Mouse (Mus musculus): ENCODE data around the gene Unkl. TPM values are rescaled to one million over a fixed set of nuclear protein-coding genes. Genes with fewer than 3 reads are reported as not detected.

Gene Unkl
- total RNA-seq, 1 experiment = 14.8 TPM

GRCm38 (mm10) chr17:25257804-25258261, 69.6 kb downstream of the Unkl start:
- TF ChIP-seq MAFK (IDR thresholded peaks at IDR 0.05; ENCODE audit: insufficient read depth, low read depth, low read length) = no peak
- no peak for TF ChIP-seq ZNF384 (IDR thresholded peaks at IDR 0.05; ENCODE audit: low read depth, low read length)
- no peak for TF ChIP-seq ZC3H11A (IDR thresholded peaks at IDR 0.05; ENCODE audit: borderline replicate concordance, low read depth, low read length)
- Histone ChIP-seq H3K4me3 (ENCODE audit: insufficient read depth in 1 of 2, low read depth in 1 of 2, low read length in 2 of 2, poor library complexity in 1 of 2, severe bottlenecking in 1 of 2) (no peak overlapping the region), H3K9me3 (ENCODE audit: control insufficient read depth, insufficient read depth, low read depth, low read length) (no peaks in the 10 kb centered on the region), H3K36me3 (ENCODE audit: control insufficient read depth, insufficient read depth, low read length, poor library complexity, severe bottlenecking) (peaks cover 13% of the 10 kb centered on the region), H3K4me1 (ENCODE audit: control insufficient read depth in 2 of 2, insufficient read depth in 2 of 2, low read length in 2 of 2, poor library complexity in 1 of 2) (peaks cover 0 to 12% of the 10 kb centered on the region in 2 experiments; a peak in 1 of 4 replicates), H3K27ac (ENCODE audit: insufficient read depth, low read depth, low read length, poor library complexity, severe bottlenecking) (no peak overlapping the region), H3K9ac (ENCODE audit: insufficient read depth, low read depth, low read length, poor library complexity, severe bottlenecking) (no peak overlapping the region)
- in situ Hi-C loops (cut with MboI; ENCODE audit: low sequenced_read_pairs in 2 of 2, unreplicated experiment in 2 of 2) = no loop called here
- no peak for DNase-seq (ENCODE audit: low read depth, low spot score)

- no peak overlapping the region for H3K9ac ChIP-seq (ENCODE audit: insufficient read depth, low read depth, low read length, poor library complexity, severe bottlenecking)
- in situ Hi-C loops (cut with MboI; ENCODE audit: low sequenced_read_pairs in 2 of 2, unreplicated experiment in 2 of 2) = no loop called here
These were observed 76.3 kb downstream of the Unkl start for GRCm38 (mm10) chr17:25264453-25264852.

GRCm38 (mm10) chr17:25270795-25271335, 82.7 kb downstream of the Unkl start:
- no peak for DNase-seq (ENCODE audit: low read depth, low spot score)
- in situ Hi-C loops (cut with MboI; ENCODE audit: low sequenced_read_pairs in 2 of 2, unreplicated experiment in 2 of 2) = no loop called here
- TF ChIP-seq MAFK (IDR thresholded peaks at IDR 0.05; ENCODE audit: insufficient read depth, low read depth, low read length) (no peak), ZC3H11A (IDR thresholded peaks at IDR 0.05; ENCODE audit: borderline replicate concordance, low read depth, low read length) (no peak), HCFC1 (IDR thresholded peaks at IDR 0.05; ENCODE audit: borderline replicate concordance, insufficient read depth, low read length) (no peak), ZNF384 (IDR thresholded peaks at IDR 0.05; ENCODE audit: low read depth, low read length) (no peak), CHD2 (IDR thresholded peaks at IDR 0.05; ENCODE audit: low read depth, low read length) (no peak)
- Histone ChIP-seq H3K4me3 (ENCODE audit: insufficient read depth in 1 of 2, low read depth in 1 of 2, low read length in 2 of 2, poor library complexity in 1 of 2, severe bottlenecking in 1 of 2) (peak overlapping the region in 1 of 2 experiments; percentile 94; a peak in 1 of 4 replicates), H3K27ac (ENCODE audit: insufficient read depth, low read depth, low read length, poor library complexity, severe bottlenecking) (no peak overlapping the region), H3K36me3 (ENCODE audit: control insufficient read depth, insufficient read depth, low read length, poor library complexity, severe bottlenecking) (peaks cover 41% of the 10 kb centered on the region), H3K4me1 (ENCODE audit: control insufficient read depth in 2 of 2, insufficient read depth in 2 of 2, low read length in 2 of 2, poor library complexity in 1 of 2) (peaks cover 0 to 14% of the 10 kb centered on the region in 2 experiments; a peak in 1 of 4 replicates), H3K9ac (ENCODE audit: insufficient read depth, low read depth, low read length, poor library complexity, severe bottlenecking) (peak overlapping the region; percentile 6; the same call in 1 of the 2 replicates), H3K9me3 (ENCODE audit: control insufficient read depth, insufficient read depth, low read depth, low read length) (no peaks in the 10 kb centered on the region)

More at GRCm38 (mm10) chr17:25264453-25264852, 76.3 kb downstream of the Unkl start:
- Histone ChIP-seq H3K9me3 (ENCODE audit: control insufficient read depth, insufficient read depth, low read depth, low read length) (no peaks in the 10 kb centered on the region), H3K4me3 (ENCODE audit: insufficient read depth in 1 of 2, low read depth in 1 of 2, low read length in 2 of 2, poor library complexity in 1 of 2, severe bottlenecking in 1 of 2) (no peak overlapping the region), H3K27ac (ENCODE audit: insufficient read depth, low read depth, low read length, poor library complexity, severe bottlenecking) (no peak overlapping the region), H3K36me3 (ENCODE audit: control insufficient read depth, insufficient read depth, low read length, poor library complexity, severe bottlenecking) (peaks cover 72% of the 10 kb centered on the region), H3K4me1 (ENCODE audit: control insufficient read depth in 2 of 2, insufficient read depth in 2 of 2, low read length in 2 of 2, poor library complexity in 1 of 2) (peaks cover 0 to 3% of the 10 kb centered on the region in 2 experiments; a peak in 1 of 4 replicates)
- DNase-seq (ENCODE audit: low read depth, low spot score) = no peak
- TF ChIP-seq ZNF384 (IDR thresholded peaks at IDR 0.05; ENCODE audit: low read depth, low read length) = no peak
- no peak for TF ChIP-seq ZC3H11A (IDR thresholded peaks at IDR 0.05; ENCODE audit: borderline replicate concordance, low read depth, low read length)
- TF ChIP-seq CHD2 (IDR thresholded peaks at IDR 0.05; ENCODE audit: low read depth, low read length) = no peak
- no peak for TF ChIP-seq MAFK (IDR thresholded peaks at IDR 0.05; ENCODE audit: insufficient read depth, low read depth, low read length)
- TF ChIP-seq HCFC1 (IDR thresholded peaks at IDR 0.05; ENCODE audit: borderline replicate concordance, insufficient read depth, low read length) = no peak

GRCm38 (mm10) chr17:25272326-25272725, 84.1 kb downstream of the Unkl start:
- H3K9ac ChIP-seq (ENCODE audit: insufficient read depth, low read depth, low read length, poor library complexity, severe bottlenecking) = peak overlapping the region; percentile 96
- DNase-seq (ENCODE audit: low read depth, low spot score) = no peak
- peak overlapping the region; percentile 97; the same call in 1 of the 2 replicates for H3K27ac ChIP-seq (ENCODE audit: insufficient read depth, low read depth, low read length, poor library complexity, severe bottlenecking)
- TF ChIP-seq HCFC1 (IDR thresholded peaks at IDR 0.05; ENCODE audit: borderline replicate concordance, insufficient read depth, low read length) = no peak
- TF ChIP-seq CHD2 (IDR thresholded peaks at IDR 0.05; ENCODE audit: low read depth, low read length) = no peak
- no peak for TF ChIP-seq ZC3H11A (IDR thresholded peaks at IDR 0.05; ENCODE audit: borderline replicate concordance, low read depth, low read length)
- TF ChIP-seq ZNF384 (IDR thresholded peaks at IDR 0.05; ENCODE audit: low read depth, low read length) = no peak
- no peak for TF ChIP-seq MAFK (IDR thresholded peaks at IDR 0.05; ENCODE audit: insufficient read depth, low read depth, low read length)
- no peaks in the 10 kb centered on the region for H3K9me3 ChIP-seq (ENCODE audit: control insufficient read depth, insufficient read depth, low read depth, low read length)
- in situ Hi-C loops (cut with MboI; ENCODE audit: low sequenced_read_pairs in 2 of 2, unreplicated experiment in 2 of 2) = no loop called here
- peak overlapping the region; percentile 87 to 94 for H3K4me3 ChIP-seq (ENCODE audit: insufficient read depth in 1 of 2, low read depth in 1 of 2, low read length in 2 of 2, poor library complexity in 1 of 2, severe bottlenecking in 1 of 2)
- peaks cover 0 to 14% of the 10 kb centered on the region in 2 experiments; a peak in 1 of 4 replicates for H3K4me1 ChIP-seq (ENCODE audit: control insufficient read depth in 2 of 2, insufficient read depth in 2 of 2, low read length in 2 of 2, poor library complexity in 1 of 2)
- H3K36me3 ChIP-seq (ENCODE audit: control insufficient read depth, insufficient read depth, low read length, poor library complexity, severe bottlenecking) = peaks cover 28% of the 10 kb centered on the region

Measured in ES-E14 (cell line).